Mouse (Mus musculus) testis, adult 2 months (tissue): ENCODE results near the gene Arhgap15.

Experiments used
- CTCF ChIP-seq: fragments of 200-500 bp; IDR thresholded peaks from 2 replicates; pipeline ENCODE4 v1.5.1; 2012; ENCODE audit warnings: low read depth, mild to moderate bottlenecking, inconsistent platforms, low read length, moderate library complexity; ENCODE audit not compliant: control insufficient read depth, insufficient read depth, insufficient replicate concordance
- POLR2A ChIP-seq: fragments of 200-500 bp; IDR thresholded peaks from 2 replicates; pipeline ENCODE4 v1.6.1; 2012; ENCODE audit warnings: low read depth, mild to moderate bottlenecking, inconsistent platforms, low read length, moderate library complexity; ENCODE audit not compliant: control insufficient read depth

GRCm38 (mm10) chr2:44309556-44309955 is 560.9 kb downstream of the Arhgap15 start:
- TF ChIP-seq CTCF (no peak), POLR2A (no peak)
